Mouse (Mus musculus) cerebellum, adult 2 months (tissue): Measurements from ENCODE around the gene Ccdc12.
A peak's percentile ranks its signal among the peaks of the same experiment; 100 is the strongest.

ENCODE experiments used
- CTCF ChIP-seq: fragments of 200-500 bp; IDR thresholded peaks from 2 replicates; pipeline ENCODE4 v1.5.1; 2011; ENCODE audit warnings: low read depth, mild to moderate bottlenecking, control low read depth, low read length, moderate library complexity, borderline replicate concordance; ENCODE audit not compliant: insufficient read depth
- POLR2A ChIP-seq: fragments of 200-500 bp; IDR thresholded peaks from 2 replicates; pipeline ENCODE4 v1.6.1; 2011; ENCODE audit warnings: low read length, control low read depth, borderline replicate concordance; ENCODE audit not compliant: insufficient read depth

DNA sequence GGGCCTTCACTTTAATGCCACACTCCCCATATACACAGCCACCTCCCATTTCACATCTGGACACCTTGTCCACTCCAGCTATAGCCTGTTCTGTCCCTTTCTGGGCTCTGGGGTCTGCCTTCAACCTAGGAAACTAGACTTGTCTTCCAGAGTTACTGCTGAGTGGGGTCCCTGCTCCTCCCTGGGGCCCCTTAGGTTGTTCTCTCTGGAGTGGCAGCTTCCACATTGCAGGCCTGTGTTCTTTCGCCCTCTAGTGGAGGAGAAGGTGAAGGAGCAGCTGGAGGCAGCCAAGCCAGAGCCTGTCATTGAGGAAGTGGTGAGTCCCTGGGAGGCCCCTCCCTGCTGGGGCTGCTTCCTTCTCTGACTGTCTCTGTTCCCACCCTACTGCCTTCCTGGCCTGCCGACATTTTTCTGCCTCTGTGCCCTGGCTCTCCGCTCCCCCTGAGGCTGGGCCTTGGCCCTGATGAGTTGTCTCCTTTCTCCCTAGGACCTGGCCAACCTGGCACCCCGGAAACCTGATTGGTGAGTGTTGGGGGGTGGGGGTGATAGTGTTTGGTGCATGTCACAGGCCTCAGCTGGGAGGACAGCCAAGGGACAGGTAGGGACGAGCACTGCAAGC, 53.4 kb downstream of the Ccdc12 start:
- TF ChIP-seq POLR2A (no peak), CTCF (peak; percentile 80)
